Mouse (Mus musculus): ENCODE data around the gene Ak5. TPM values are rescaled to one million over a fixed set of nuclear protein-coding genes. Genes with fewer than 3 reads are reported as not detected.

The Ak5 gene
- polyA plus RNA-seq, 1 experiment, result 9.7 TPM

DNA sequence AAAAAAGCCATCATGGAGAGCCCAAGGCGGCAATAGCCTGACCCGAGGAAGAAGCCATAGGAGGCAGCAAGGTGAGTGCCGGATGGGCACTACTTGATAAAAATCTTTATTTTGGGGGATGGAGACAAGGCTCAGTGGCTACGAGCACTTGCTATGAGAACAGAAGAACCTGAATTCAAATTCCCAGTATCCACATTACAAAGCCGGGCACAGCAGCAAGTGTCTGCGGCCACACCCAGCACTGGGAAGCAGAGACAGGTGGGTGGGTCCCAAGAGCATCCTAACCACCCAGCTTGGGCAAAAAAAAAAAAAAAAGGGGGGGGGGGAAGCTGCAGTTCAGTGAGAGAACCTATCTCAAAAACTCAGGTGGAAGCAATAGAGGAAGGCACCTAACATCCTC is 187.8 kb downstream of the Ak5 start:
- WGBS, result 93% methylated on average over 6 of the region's 6 CpGs
- H3K27me3 ChIP-seq (ENCODE audit: control insufficient read depth, insufficient read depth, low read length), result no peaks in the 10 kb centered on the region
- no peak overlapping the region for H3K27ac ChIP-seq (ENCODE audit: insufficient read depth, low read length)
- no peak for DNase-seq
- no peak overlapping the region for H3K4me3 ChIP-seq (replicated peaks; ENCODE audit: insufficient read depth, low read depth, low read length)
- no peak for TF ChIP-seq POLR2A (IDR thresholded peaks at IDR 0.05; ENCODE audit: borderline replicate concordance, insufficient read depth, low read length)
- TF ChIP-seq CTCF (IDR thresholded peaks at IDR 0.05; ENCODE audit: borderline replicate concordance, insufficient read depth, low read depth, low read length), result no peak
- no peaks in the 10 kb centered on the region; the same call in 1 of the 2 replicates for H3K4me1 ChIP-seq (ENCODE audit: control insufficient read depth, insufficient read depth, low read length)

DNA sequence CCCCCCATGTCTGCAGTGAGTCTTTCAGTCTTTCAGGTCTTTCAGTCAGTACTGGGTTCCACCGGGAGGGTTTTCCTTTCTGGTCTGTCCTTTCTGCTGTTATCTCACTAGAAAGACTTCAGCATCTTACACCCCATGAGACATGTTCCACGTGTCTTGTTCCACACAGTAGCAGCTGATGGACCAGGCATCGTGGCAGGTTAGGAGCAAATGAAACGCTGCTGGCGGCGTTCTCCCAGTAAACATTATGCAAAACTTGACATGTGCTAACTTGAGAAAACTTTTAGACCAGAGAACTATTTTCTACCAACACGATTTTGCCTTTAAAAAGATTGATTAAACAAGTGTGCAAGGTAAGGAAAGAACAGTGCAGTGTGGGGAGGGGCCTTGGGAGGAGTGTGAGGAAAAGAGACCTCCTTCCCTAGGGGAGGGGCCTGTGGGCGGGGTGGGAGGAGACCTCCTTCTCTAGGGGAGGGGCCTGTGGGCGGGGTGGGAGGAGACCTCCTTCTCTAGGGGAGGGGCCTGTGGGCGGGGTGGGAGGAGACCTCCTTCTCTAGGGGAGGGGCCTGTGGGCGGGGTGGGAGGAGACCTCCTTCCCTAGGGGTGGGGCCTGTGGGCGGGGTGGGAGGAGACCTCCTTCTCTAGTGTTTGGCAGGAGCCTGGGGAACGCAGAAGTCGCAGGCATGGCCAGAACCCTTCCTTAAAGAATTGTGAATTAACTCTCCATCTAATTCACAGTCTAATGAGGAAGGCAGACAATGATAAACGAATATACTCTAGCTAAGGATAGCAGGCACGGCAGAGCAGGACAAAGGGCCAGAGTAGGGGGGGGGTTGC is 189.3 kb downstream of the Ak5 start:
- Histone ChIP-seq H3K4me3 (replicated peaks; ENCODE audit: insufficient read depth, low read depth, low read length) (peak overlapping the region; percentile 2), H3K4me1 (ENCODE audit: control insufficient read depth, insufficient read depth, low read length) (no peaks in the 10 kb centered on the region; the same call in 1 of the 2 replicates), H3K27me3 (ENCODE audit: control insufficient read depth, insufficient read depth, low read length) (no peaks in the 10 kb centered on the region), H3K27ac (ENCODE audit: insufficient read depth, low read length) (no peak overlapping the region)
- no peak for DNase-seq
- 16% methylated on average over 14 of the region's 16 CpGs for WGBS
- TF ChIP-seq POLR2A (IDR thresholded peaks at IDR 0.05; ENCODE audit: borderline replicate concordance, insufficient read depth, low read length), result no peak
- no peak for TF ChIP-seq CTCF (IDR thresholded peaks at IDR 0.05; ENCODE audit: borderline replicate concordance, insufficient read depth, low read depth, low read length)

DNA sequence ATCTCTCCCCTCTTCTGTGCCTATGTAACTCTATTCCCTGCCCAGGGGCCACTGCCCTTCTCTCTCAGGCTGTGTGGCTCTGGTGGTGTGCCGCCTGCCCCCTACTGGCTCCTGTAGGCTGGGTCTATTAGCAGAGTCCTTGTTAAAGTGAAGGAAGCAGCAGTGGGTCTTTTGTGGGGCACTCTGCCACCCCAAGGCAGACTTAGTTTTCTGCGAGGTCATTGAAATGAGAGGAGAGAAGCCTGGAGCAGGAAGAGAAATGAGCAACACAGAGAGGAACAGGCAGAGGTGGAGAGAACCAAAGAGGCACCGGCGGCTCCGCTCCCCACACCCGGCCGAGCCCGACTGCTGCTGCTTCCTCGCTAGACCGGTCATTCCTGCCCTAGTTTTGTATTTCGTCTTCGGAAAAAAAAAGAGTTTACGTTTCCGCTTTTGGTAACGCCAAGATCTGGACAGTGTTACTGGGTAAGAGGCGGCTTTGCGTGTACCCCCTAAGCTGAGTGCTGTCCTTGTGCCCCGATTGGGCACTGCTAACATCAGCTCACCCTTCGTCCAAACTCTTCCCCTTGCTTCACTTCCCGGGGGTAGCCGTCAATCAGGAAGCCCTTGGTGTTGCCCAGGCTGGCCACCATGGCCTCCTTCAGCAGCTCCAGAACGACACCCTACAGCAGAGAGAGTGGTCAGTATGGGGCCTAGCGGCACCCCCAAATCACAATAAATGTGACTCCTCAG is 190.2 kb downstream of the Ak5 start:
- DNase-seq, result peak; percentile 39 to 45
- Histone ChIP-seq H3K4me3 (replicated peaks; ENCODE audit: insufficient read depth, low read depth, low read length) (peak overlapping the region; percentile 28), H3K27me3 (ENCODE audit: control insufficient read depth, insufficient read depth, low read length) (no peaks in the 10 kb centered on the region), H3K4me1 (ENCODE audit: control insufficient read depth, insufficient read depth, low read length) (no peaks in the 10 kb centered on the region; the same call in 1 of the 2 replicates), H3K27ac (ENCODE audit: insufficient read depth, low read length) (no peak overlapping the region)
- WGBS, result 7% methylated on average over 23 of the region's 23 CpGs
- TF ChIP-seq CTCF (IDR thresholded peaks at IDR 0.05; ENCODE audit: borderline replicate concordance, insufficient read depth, low read depth, low read length) (peak; percentile 47), POLR2A (IDR thresholded peaks at IDR 0.05; ENCODE audit: borderline replicate concordance, insufficient read depth, low read length) (no peak)

DNA sequence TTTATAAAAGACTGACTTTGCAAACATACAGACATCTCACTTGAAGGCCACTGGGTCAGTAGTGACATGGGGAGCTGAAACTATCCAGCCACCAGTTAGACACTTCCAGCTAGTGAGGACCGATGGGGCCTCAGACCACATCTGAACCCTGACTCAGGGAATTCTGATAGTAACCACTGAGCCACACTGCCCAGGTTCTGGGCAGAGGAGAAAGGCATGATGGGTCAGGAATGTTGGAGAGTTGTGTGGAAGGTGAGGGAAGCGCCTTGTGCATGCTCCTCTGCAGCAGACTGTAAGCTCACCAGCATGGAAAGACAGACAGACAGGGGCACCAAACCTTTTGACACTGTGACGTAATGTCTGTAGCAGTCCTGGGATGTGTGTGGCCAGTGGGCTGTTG is 192.3 kb downstream of the Ak5 start:
- WGBS, result 97% methylated on average over 3 of the region's 3 CpGs
- no peaks in the 10 kb centered on the region for H3K27me3 ChIP-seq (ENCODE audit: control insufficient read depth, insufficient read depth, low read length)
- DNase-seq, result no peak
- H3K4me3 ChIP-seq (replicated peaks; ENCODE audit: insufficient read depth, low read depth, low read length), result no peak overlapping the region
- TF ChIP-seq POLR2A (IDR thresholded peaks at IDR 0.05; ENCODE audit: borderline replicate concordance, insufficient read depth, low read length) (no peak), CTCF (IDR thresholded peaks at IDR 0.05; ENCODE audit: borderline replicate concordance, insufficient read depth, low read depth, low read length) (no peak)
- H3K4me1 ChIP-seq (ENCODE audit: control insufficient read depth, insufficient read depth, low read length), result no peaks in the 10 kb centered on the region; the same call in 1 of the 2 replicates
- no peak overlapping the region for H3K27ac ChIP-seq (ENCODE audit: insufficient read depth, low read length)

DNA sequence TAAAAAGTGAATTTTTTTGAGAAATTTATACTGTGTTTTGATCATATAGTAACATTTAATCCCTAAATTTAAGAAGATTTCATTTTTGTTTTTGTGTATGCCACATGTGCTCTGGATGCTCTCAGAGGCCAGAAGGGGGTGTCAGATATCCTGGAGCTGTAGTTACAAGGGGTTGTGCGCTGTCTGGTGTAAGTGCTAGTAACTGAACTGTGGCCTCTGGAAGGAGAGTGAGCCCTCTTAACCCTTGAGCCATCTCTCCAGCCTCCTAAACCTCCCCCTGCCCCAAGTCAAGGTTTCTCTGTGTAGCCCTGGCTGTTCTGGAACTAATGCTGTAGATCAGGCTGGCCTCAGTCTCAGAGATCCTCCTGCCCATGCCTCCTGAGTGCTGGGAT is 192.9 kb downstream of the Ak5 start:
- 97% methylated on average over 1 of the region's 1 CpGs for WGBS
- no peaks in the 10 kb centered on the region; the same call in 1 of the 2 replicates for H3K4me1 ChIP-seq (ENCODE audit: control insufficient read depth, insufficient read depth, low read length)
- no peak overlapping the region for H3K4me3 ChIP-seq (replicated peaks; ENCODE audit: insufficient read depth, low read depth, low read length)
- no peak overlapping the region for H3K27ac ChIP-seq (ENCODE audit: insufficient read depth, low read length)
- DNase-seq, result no peak
- no peaks in the 10 kb centered on the region for H3K27me3 ChIP-seq (ENCODE audit: control insufficient read depth, insufficient read depth, low read length)
- TF ChIP-seq CTCF (IDR thresholded peaks at IDR 0.05; ENCODE audit: borderline replicate concordance, insufficient read depth, low read depth, low read length) (no peak), POLR2A (IDR thresholded peaks at IDR 0.05; ENCODE audit: borderline replicate concordance, insufficient read depth, low read length) (no peak)

DNA sequence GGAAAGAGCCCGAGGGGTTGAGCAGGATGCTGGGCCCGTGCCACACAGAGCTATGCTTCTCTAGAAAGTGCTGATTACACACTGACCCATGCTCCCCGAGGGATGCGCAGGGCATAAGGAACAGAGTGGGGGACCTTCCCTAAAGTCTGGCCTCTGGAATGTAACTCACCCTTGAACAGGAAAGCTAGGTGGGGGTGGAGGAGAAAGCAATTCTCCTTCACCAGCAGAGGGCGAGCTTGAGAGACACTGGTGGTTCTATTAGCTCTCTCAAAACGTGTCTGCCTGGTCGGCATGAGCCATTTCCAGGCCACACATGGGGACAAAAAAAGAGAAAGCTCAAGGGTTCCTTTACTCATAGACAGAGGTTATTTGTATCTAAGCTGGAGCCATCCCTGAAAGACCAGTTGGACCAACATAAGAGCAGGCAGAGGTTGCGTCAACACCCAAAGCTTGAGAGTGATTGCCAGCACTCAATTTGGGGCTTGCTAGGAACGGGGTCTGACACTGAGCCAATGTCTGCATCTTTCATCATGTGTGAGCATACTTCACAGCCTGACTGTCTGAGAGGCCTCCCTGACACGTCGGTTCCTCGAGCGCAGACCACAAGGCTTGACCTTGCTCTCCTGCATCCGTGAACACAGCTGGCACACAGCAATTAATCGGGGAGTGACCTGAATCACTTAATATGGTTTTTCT is 193.4 kb downstream of the Ak5 start:
- Histone ChIP-seq H3K27ac (ENCODE audit: insufficient read depth, low read length) (no peak overlapping the region), H3K4me3 (replicated peaks; ENCODE audit: insufficient read depth, low read depth, low read length) (no peak overlapping the region), H3K4me1 (ENCODE audit: control insufficient read depth, insufficient read depth, low read length) (no peaks in the 10 kb centered on the region; the same call in 1 of the 2 replicates), H3K27me3 (ENCODE audit: control insufficient read depth, insufficient read depth, low read length) (no peaks in the 10 kb centered on the region)
- TF ChIP-seq CTCF (IDR thresholded peaks at IDR 0.05; ENCODE audit: borderline replicate concordance, insufficient read depth, low read depth, low read length), result peak; percentile 67
- no peak for TF ChIP-seq POLR2A (IDR thresholded peaks at IDR 0.05; ENCODE audit: borderline replicate concordance, insufficient read depth, low read length)
- DNase-seq, result peak; percentile 22 to 33
- 53% methylated on average over 15 of the region's 15 CpGs for WGBS

DNA sequence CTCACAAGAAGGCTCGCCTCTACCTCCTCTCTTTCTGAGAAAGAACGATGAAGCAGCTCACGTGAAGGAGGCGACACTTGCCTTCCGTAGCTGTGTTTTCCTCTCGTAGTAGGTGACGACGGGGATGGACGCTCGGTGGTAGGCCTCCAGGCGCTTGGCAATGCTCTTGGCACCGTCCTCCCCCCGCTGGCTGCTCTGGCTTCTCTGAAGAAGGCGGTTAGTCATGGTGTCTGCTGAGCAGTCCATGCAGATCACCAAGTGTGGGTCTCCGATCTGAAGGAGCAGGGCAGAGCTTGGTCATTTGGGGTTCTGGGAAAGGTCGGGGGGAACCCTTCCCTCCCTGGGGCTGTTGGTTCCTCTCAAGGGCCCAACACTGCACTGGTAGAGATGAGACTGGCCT is 195.5 kb downstream of the Ak5 start:
- H3K4me3 ChIP-seq (replicated peaks; ENCODE audit: insufficient read depth, low read depth, low read length), result no peak overlapping the region
- 28% methylated on average over 16 of the region's 16 CpGs for WGBS
- peak in 1 of 2 experiments; percentile 27 for DNase-seq
- no peak for TF ChIP-seq CTCF (IDR thresholded peaks at IDR 0.05; ENCODE audit: borderline replicate concordance, insufficient read depth, low read depth, low read length)
- no peak overlapping the region for H3K27ac ChIP-seq (ENCODE audit: insufficient read depth, low read length)
- no peaks in the 10 kb centered on the region for H3K27me3 ChIP-seq (ENCODE audit: control insufficient read depth, insufficient read depth, low read length)
- H3K4me1 ChIP-seq (ENCODE audit: control insufficient read depth, insufficient read depth, low read length), result no peaks in the 10 kb centered on the region
